Mouse (Mus musculus) c-Kit-positive CD71-negative TER-119-negative erythroid progenitor cells, embryonic 14.5 days (primary cell): ENCODE measurements around the gene Tcf7l2.

Experiments used
- DNase-seq: peaks from one replicate; pipeline ENCODE4 v3.0.0-alpha.2; 2013; ENCODE audit warnings: low read depth

Gene Tcf7l2

GRCm38 (mm10) chr19:55830976-55831559, 89.4 kb downstream of the Tcf7l2 start:
- DNase-seq, result no peak

GRCm38 (mm10) chr19:55832122-55832521, 90.5 kb downstream of the Tcf7l2 start:
- DNase-seq, result no peak

- no peak for DNase-seq
Observed at GRCm38 (mm10) chr19:55833807-55834385, 92.3 kb downstream of the Tcf7l2 start.

- no peak for DNase-seq
Observed at GRCm38 (mm10) chr19:55836930-55837687, 95.5 kb downstream of the Tcf7l2 start.

GRCm38 (mm10) chr19:55837924-55838323, 96.3 kb downstream of the Tcf7l2 start:
- no peak for DNase-seq

GRCm38 (mm10) chr19:55838389-55839035, 96.9 kb downstream of the Tcf7l2 start:
- DNase-seq, result no peak

GRCm38 (mm10) chr19:55839036-55839555, 97.5 kb downstream of the Tcf7l2 start:
- DNase-seq, result no peak

- no peak for DNase-seq
Observed at GRCm38 (mm10) chr19:55840499-55841121, 99.0 kb downstream of the Tcf7l2 start.

- DNase-seq, result no peak
Observed at GRCm38 (mm10) chr19:55842046-55842445, 100.4 kb downstream of the Tcf7l2 start.

- no peak for DNase-seq
Observed at GRCm38 (mm10) chr19:55843111-55843887, 101.7 kb downstream of the Tcf7l2 start.

GRCm38 (mm10) chr19:55845702-55846101, 104.1 kb downstream of the Tcf7l2 start:
- no peak for DNase-seq

- DNase-seq, result no peak
Observed at GRCm38 (mm10) chr19:55846256-55846655, 104.6 kb downstream of the Tcf7l2 start.

GRCm38 (mm10) chr19:55847043-55847442, 105.4 kb downstream of the Tcf7l2 start:
- no peak for DNase-seq

GRCm38 (mm10) chr19:55850402-55851078, 108.9 kb downstream of the Tcf7l2 start:
- no peak for DNase-seq

GRCm38 (mm10) chr19:55851498-55852324, 110.1 kb downstream of the Tcf7l2 start:
- DNase-seq, result no peak

GRCm38 (mm10) chr19:55854389-55854788, 112.8 kb downstream of the Tcf7l2 start:
- no peak for DNase-seq

- DNase-seq, result no peak
Observed at GRCm38 (mm10) chr19:55855571-55855970, 114.0 kb downstream of the Tcf7l2 start.

- DNase-seq, result no peak
Observed at GRCm38 (mm10) chr19:55857328-55857727, 115.7 kb downstream of the Tcf7l2 start.

GRCm38 (mm10) chr19:55860009-55860743, 118.6 kb downstream of the Tcf7l2 start:
- DNase-seq, result no peak
